Mouse (Mus musculus): ENCODE data around the gene Yif1b.

DNA sequence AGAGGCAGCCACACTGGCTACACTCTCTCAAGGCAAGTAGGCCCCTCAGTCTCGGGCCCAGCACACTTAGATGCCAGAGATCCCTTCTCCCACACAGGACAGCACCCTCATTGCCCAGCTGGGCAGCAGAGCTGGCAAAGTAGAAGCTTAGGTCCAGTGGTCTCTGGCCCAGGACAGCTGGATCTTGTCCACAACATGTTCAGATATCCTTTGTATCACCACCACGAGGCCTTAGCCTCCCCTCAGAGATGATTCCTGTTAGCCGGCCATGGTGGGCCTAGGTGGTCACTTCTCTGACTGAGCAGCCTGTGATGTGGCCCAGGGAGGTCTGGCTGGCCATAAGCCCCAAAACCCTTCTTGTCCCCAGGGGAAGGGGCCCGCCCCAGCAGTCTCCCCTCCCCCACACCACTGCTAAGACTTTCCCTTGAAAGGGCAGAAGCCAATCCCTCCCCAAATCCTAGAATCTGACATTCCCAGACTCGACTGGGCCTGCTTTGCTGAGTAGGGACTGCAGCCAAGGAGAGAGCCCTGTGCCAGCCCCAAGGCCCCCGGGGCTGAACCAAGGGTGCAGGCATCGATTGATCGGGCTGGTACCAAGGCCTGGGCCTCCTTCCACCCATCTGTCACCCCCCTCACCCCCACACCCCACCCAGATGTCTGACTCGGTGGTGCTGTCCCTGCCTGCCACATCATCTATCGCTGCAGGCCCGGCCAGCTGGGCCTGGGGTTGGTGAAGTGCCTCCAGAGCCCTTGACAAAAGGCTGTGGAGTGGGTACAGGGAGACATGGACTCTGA lies 52.8 kb downstream of the Yif1b start:
- TF ChIP-seq HCFC1 (IDR thresholded peaks at IDR 0.05; ENCODE audit: borderline replicate concordance, insufficient read depth, low read length) (no peak), CHD2 (IDR thresholded peaks at IDR 0.05; ENCODE audit: low read depth, low read length) (no peak), ZNF384 (IDR thresholded peaks at IDR 0.05; ENCODE audit: low read depth, low read length) (no peak)

Measured in ES-E14 (cell line).